Mouse (Mus musculus) large intestine, adult 2 months (tissue): ENCODE results near the gene A930033H14Rik. TPM values are rescaled to one million over a fixed set of nuclear protein-coding genes. Genes with fewer than 3 reads are reported as not detected.

ENCODE experiments used
- DNase-seq: peaks from one replicate; pipeline ENCODE4 v3.0.0-alpha.2; 2012; ENCODE audit warnings: low read depth, low spot score
- WGBS: fragments of 180-500 bp; shearing (Covaris S2); methylation state at CpG from one replicate; pipeline ENCODE4 v1.1.7; 2018; 5-methylcytosine and 5-hydroxymethylcytosine counted together
- polyA plus RNA-seq: library from polyadenylated mRNA; depleted of rRNA; stranded (reverse); fragments of >200 nt; gene quantifications from 2 replicates; pipeline ENCODE4 v1.2.3, GENCODE M21; 2012

A930033H14Rik gene
- polyA plus RNA-seq, 1 experiment, result 0.15 TPM

GRCm38 (mm10) chr10:69207481-69207880 is 5.4 kb downstream of the A930033H14Rik start:
- DNase-seq, result no peak
- WGBS, result 81% methylated on average over 7 of the region's 7 CpGs

- WGBS, result 75% methylated on average over 6 of the region's 6 CpGs
- no peak for DNase-seq
Observed at GRCm38 (mm10) chr10:69206081-69206480, 6.8 kb downstream of the A930033H14Rik start.

GRCm38 (mm10) chr10:69204677-69205400 is 8.1 kb downstream of the A930033H14Rik start:
- DNase-seq, result no peak
- WGBS, result 23% methylated on average over 8 of the region's 8 CpGs

- DNase-seq, result no peak
- 95% methylated on average over 10 of the region's 10 CpGs for WGBS
Observed at GRCm38 (mm10) chr10:69193721-69194120, 19.2 kb downstream of the A930033H14Rik start.

- 81% methylated on average over 5 of the region's 5 CpGs for WGBS
- no peak for DNase-seq
Observed at GRCm38 (mm10) chr10:69192266-69192665, 20.6 kb downstream of the A930033H14Rik start.

- DNase-seq, result no peak
- 58% methylated on average over 10 of the region's 10 CpGs for WGBS
Observed at GRCm38 (mm10) chr10:69190434-69191160, 22.3 kb downstream of the A930033H14Rik start.

GRCm38 (mm10) chr10:69187773-69188443 is 25.0 kb downstream of the A930033H14Rik start:
- 85% methylated on average over 9 of the region's 9 CpGs for WGBS
- DNase-seq, result no peak

GRCm38 (mm10) chr10:69185894-69186893 is 26.7 kb downstream of the A930033H14Rik start:
- DNase-seq, result peak; percentile 51
- 14% methylated on average over 21 of the region's 21 CpGs for WGBS

GRCm38 (mm10) chr10:69185431-69185830 is 27.5 kb downstream of the A930033H14Rik start:
- DNase-seq, result no peak
- 23% methylated on average over 4 of the region's 4 CpGs for WGBS

GRCm38 (mm10) chr10:69184903-69185302 is 28.0 kb downstream of the A930033H14Rik start:
- WGBS, result 88% methylated on average over 4 of the region's 4 CpGs
- no peak for DNase-seq

GRCm38 (mm10) chr10:69180997-69181396 is 31.9 kb downstream of the A930033H14Rik start:
- DNase-seq, result no peak
- 17% methylated on average over 3 of the region's 3 CpGs for WGBS

- 89% methylated on average over 1 of the region's 1 CpGs for WGBS
- DNase-seq, result no peak
Observed at GRCm38 (mm10) chr10:69179341-69179740, 33.6 kb downstream of the A930033H14Rik start.

GRCm38 (mm10) chr10:69176116-69176515 is 36.8 kb downstream of the A930033H14Rik start:
- WGBS, result 80% methylated on average over 3 of the region's 3 CpGs

GRCm38 (mm10) chr10:69172412-69172811 is 40.5 kb downstream of the A930033H14Rik start:
- WGBS, result 70% methylated on average over 3 of the region's 3 CpGs
- no peak for DNase-seq

More at GRCm38 (mm10) chr10:69176116-69176515, 36.8 kb downstream of the A930033H14Rik start:
- DNase-seq, result no peak

- DNase-seq, result no peak
- 86% methylated on average over 12 of the region's 12 CpGs for WGBS
Observed at GRCm38 (mm10) chr10:69166514-69166913, 46.4 kb downstream of the A930033H14Rik start.

- 39% methylated on average over 3 of the region's 3 CpGs for WGBS
Observed at GRCm38 (mm10) chr10:69165847-69166246, 47.1 kb downstream of the A930033H14Rik start.

GRCm38 (mm10) chr10:69165125-69165524 is 47.8 kb downstream of the A930033H14Rik start:
- DNase-seq, result no peak
- WGBS, result 48% methylated on average over 7 of the region's 7 CpGs

More at GRCm38 (mm10) chr10:69165847-69166246, 47.1 kb downstream of the A930033H14Rik start:
- no peak for DNase-seq

- DNase-seq, result no peak
- 61% methylated on average over 5 of the region's 5 CpGs for WGBS
Observed at GRCm38 (mm10) chr10:69163216-69163615, 49.7 kb downstream of the A930033H14Rik start.

- no peak for DNase-seq
- whole genome bisulfite sequencing, result 72% methylated on average over 5 of the region's 5 CpGs
Observed at GRCm38 (mm10) chr10:69162577-69162976, 50.3 kb downstream of the A930033H14Rik start.
